Mouse (Mus musculus) thymus, postnatal 14 days (tissue): Measurements from ENCODE around the gene Stard13.

Source experiments
- DNase-seq: peaks from one replicate; pipeline ENCODE4 v3.0.0; 2021

Stard13 gene

GRCm38 (mm10) chr5:151135078-151135826 is 98.4 kb downstream of the Stard13 start:
- no peak for DNase-seq

GRCm38 (mm10) chr5:151134202-151134601 is 99.4 kb downstream of the Stard13 start:
- no peak for DNase-seq

GRCm38 (mm10) chr5:151133744-151134143 is 99.9 kb downstream of the Stard13 start:
- no peak for DNase-seq

- DNase-seq = no peak
These were observed 103.9 kb downstream of the Stard13 start for GRCm38 (mm10) chr5:151129762-151130161.

GRCm38 (mm10) chr5:151127298-151127717 is 106.3 kb downstream of the Stard13 start:
- DNase-seq = no peak

GRCm38 (mm10) chr5:151126608-151127005 is 107.0 kb downstream of the Stard13 start:
- DNase-seq = no peak

GRCm38 (mm10) chr5:151125985-151126607 is 107.5 kb downstream of the Stard13 start:
- no peak for DNase-seq

GRCm38 (mm10) chr5:151117846-151118245 is 115.8 kb downstream of the Stard13 start:
- DNase-seq = no peak

GRCm38 (mm10) chr5:151116192-151116887 is 117.3 kb downstream of the Stard13 start:
- DNase-seq = no peak

GRCm38 (mm10) chr5:151112743-151113142 is 120.9 kb downstream of the Stard13 start:
- no peak for DNase-seq

- no peak for DNase-seq
These were observed 122.4 kb downstream of the Stard13 start for GRCm38 (mm10) chr5:151111080-151111871.

- DNase-seq = no peak
These were observed 123.2 kb downstream of the Stard13 start for GRCm38 (mm10) chr5:151110461-151110908.

- DNase-seq = no peak
These were observed 123.8 kb downstream of the Stard13 start for GRCm38 (mm10) chr5:151109822-151110221.

- DNase-seq = no peak
These were observed 124.7 kb downstream of the Stard13 start for GRCm38 (mm10) chr5:151108955-151109354.

GRCm38 (mm10) chr5:151108291-151108897 is 125.2 kb downstream of the Stard13 start:
- no peak for DNase-seq

- DNase-seq = no peak
These were observed 126.8 kb downstream of the Stard13 start for GRCm38 (mm10) chr5:151106841-151107240.

GRCm38 (mm10) chr5:151105054-151105971 is 128.3 kb downstream of the Stard13 start:
- DNase-seq = no peak

- no peak for DNase-seq
These were observed 129.1 kb downstream of the Stard13 start for GRCm38 (mm10) chr5:151104354-151105053.

- no peak for DNase-seq
These were observed 130.4 kb downstream of the Stard13 start for GRCm38 (mm10) chr5:151103284-151103683.

GRCm38 (mm10) chr5:151102262-151102661 is 131.4 kb downstream of the Stard13 start:
- DNase-seq = peak; percentile 12

GRCm38 (mm10) chr5:151096012-151096411 is 137.6 kb downstream of the Stard13 start:
- DNase-seq = no peak
